Mouse (Mus musculus): Measurements from ENCODE around the gene Dnajc5. TPM values are rescaled to one million over a fixed set of nuclear protein-coding genes. Genes with fewer than 3 reads are reported as not detected.

The Dnajc5 gene
- total RNA-seq, 2 experiments from 2014 or later = 288 to 300 TPM

DNA sequence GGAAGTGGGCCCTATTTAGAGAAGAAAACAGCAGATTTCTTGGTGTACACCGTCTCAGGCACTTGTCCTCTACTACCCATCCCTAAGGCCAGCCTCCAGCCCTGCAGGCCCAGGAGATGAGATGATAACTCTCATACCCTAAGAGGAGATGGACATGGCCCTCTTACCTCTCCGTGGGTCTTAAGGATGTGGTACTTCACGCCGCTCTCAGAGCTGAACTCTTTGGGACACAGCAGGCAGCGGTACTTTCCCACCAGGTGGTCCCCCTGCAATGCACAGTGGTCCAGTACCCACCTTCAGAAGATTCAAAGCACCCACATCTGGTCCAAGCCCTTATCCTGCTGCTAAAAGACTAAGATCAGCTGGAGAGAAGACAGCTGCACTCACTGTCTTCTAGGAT is 65.2 kb downstream of the Dnajc5 start:
- H3K27ac ChIP-seq = no peak overlapping the region
- TF ChIP-seq CTCF (IDR thresholded peaks at IDR 0.05) = no peak
- intact Hi-C loops (cut with DNase I) = no loop called here
- DNase-seq (ENCODE audit: extremely low spot score in 1 of 2, low spot score in 2 of 2) = no peak
- H3K4me3 ChIP-seq = no peak overlapping the region

DNA sequence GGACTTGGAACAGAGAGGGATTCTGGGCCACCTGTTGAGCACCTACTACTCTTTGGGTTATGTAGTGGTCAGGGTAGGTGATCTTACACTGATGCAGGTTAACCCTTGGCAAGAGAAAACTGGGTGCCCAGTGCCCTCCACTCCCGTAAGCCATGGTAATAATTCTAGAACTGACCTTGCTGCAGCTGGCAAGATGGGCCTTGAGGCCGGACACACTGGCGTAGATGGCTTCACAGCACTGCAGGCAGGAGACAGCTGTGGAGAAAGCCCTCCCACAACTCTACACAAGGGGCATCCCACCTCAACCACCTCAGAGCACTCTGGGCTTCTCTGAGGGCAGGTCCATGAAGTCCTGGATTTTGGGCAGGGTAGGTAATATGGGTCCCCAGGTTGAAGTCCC is 65.8 kb downstream of the Dnajc5 start:
- intact Hi-C loops (cut with DNase I) = no loop called here
- DNase-seq (ENCODE audit: extremely low spot score in 1 of 2, low spot score in 2 of 2) = no peak
- no peak overlapping the region for H3K27ac ChIP-seq
- no peak overlapping the region for H3K4me3 ChIP-seq
- no peak for TF ChIP-seq CTCF (IDR thresholded peaks at IDR 0.05)

DNA sequence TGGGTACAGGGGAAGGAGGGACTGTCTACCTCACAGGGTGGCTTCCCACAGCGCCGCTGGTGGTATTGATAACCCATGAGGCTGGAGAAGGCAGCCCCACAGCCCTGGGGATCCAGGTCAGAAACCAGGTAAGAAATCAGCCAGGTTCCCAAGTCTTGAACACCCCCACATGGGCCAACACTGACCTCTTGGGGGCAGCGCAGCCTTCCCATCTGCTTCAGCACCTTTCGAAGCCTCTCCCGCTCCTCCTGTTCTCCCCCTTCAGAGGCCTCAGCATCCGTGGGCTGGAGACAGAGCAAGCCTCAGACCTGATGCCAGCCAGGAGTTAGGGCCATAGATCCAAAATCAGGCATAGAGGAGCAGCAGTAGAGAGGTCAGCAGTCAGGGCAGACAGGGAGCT is 67.5 kb downstream of the Dnajc5 start:
- no peak overlapping the region for H3K4me3 ChIP-seq
- DNase-seq (ENCODE audit: extremely low spot score in 1 of 2, low spot score in 2 of 2) = peak; percentile 7 to 10
- no peak overlapping the region for H3K27ac ChIP-seq
- TF ChIP-seq CTCF (IDR thresholded peaks at IDR 0.05) = no peak; the same call in 1 of the 2 replicates
- intact Hi-C loops (cut with DNase I) = no loop called here

DNA sequence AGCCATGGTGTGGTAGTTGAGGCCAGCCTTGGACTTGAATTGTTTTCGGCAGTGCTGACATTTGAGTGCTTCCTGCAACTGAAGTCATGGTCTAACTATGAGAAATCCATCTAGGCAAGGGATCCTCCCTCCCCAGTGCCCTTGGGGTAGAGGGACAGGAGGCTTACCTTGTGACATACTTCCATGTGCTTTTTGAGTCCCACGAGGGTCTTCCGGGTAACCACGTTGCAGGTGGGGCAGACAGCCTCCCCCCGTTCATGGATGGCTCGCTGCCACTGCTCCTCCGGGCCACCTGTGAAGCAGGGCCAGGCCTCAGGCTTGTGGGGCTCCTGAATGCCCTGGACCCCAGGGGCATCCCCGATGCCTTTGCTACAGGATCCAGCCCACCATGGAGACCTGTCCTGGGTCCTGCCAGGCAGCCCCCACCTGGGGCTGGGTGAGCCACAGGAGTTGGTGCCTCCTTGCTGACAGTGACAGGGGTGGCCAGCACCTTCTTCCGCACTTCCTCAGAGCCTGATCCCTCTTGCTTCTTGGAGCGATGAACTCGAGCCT is 68.0 kb downstream of the Dnajc5 start:
- Histone ChIP-seq H3K27ac (no peak overlapping the region), H3K4me3 (no peak overlapping the region)
- no peak for TF ChIP-seq CTCF (IDR thresholded peaks at IDR 0.05)
- DNase-seq (ENCODE audit: extremely low spot score in 1 of 2, low spot score in 2 of 2) = peak in 1 of 2 experiments; percentile 7
- intact Hi-C loops (cut with DNase I) = no loop called here

DNA sequence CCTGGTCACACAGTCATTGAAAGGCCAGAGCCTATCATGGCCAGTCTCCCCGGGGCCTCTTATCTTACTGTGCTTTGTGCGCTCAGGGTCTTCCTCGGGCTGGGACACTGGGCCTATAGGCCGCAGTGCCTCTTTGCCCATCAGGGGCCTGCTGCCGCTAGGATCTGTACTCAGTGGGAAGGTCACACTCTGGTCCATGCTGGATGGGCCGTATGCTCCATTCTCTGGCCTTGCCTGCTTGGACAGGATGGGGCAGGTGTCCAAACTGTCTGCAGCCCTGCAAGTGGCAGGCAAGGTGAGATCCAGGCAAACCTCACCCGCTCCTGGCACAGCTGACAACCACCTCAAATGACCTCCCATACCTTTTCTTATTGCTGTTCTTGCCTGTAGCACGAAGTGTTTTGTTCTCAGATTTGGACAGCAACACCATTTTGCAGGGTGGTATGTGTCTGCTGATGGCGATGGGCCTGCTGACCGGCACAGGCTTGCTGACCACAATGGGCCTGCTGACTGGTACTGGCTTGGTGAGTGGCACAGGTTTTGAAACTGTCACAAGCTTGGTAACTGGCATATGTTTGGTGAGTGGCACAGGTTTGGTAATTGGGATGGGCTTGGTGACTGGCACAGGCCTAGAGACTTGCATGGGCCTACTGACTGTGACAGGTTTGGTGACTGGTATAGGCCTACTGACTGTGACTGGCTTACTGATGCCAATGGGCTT is 68.9 kb downstream of the Dnajc5 start:
- H3K27ac ChIP-seq = no peak overlapping the region
- no peak overlapping the region for H3K4me3 ChIP-seq
- intact Hi-C loops (cut with DNase I) = no loop called here
- no peak for TF ChIP-seq CTCF (IDR thresholded peaks at IDR 0.05)
- DNase-seq (ENCODE audit: extremely low spot score in 1 of 2, low spot score in 2 of 2) = peak in 1 of 2 experiments; percentile 8

DNA sequence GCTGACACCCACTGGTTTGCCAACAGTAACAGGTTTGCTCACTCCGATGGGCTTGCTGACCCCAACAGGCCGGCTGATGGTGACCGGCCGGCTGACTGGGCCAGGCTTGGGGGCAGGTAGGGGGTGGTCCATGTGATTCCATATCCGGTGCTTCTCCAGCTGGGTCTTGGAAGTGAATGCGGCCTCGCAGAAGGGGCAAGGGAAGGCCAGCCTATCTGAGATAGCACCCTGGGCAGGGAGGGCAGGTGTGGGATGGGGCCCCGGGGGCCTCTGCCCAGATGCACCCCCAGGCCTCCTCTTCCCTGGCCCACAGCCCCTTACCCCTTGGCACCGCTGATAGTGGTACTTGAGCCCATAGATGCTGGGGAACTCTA is 69.4 kb downstream of the Dnajc5 start:
- intact Hi-C loops (cut with DNase I) = loop anchor here (1.0 kb wide), 1 partner anchor 7 kb away; no protein-coding TSS in a partner anchor
- peak in 1 of 2 experiments; percentile 9 for DNase-seq (ENCODE audit: extremely low spot score in 1 of 2, low spot score in 2 of 2)
- no peak overlapping the region for H3K27ac ChIP-seq
- no peak overlapping the region for H3K4me3 ChIP-seq
- TF ChIP-seq CTCF (IDR thresholded peaks at IDR 0.05) = no peak

DNA sequence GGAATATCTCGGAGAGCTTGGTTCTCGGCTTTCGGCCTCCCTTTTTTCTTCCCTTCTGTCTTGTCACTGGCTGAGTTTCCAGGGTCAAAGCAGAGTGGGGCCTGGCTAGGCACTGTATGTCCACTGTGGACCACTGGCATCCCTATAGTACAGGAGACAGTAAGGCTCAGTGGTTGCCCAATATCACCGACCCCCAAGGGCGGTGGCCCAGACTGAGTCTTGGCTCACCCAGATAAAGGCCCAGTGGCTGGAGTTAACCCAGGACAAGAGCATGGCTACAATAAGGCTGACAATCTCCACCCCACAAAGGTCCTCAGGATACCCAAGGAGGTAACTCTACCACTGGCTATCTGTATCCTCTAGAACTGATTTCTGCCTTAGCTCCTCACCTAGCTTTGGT is 70.2 kb downstream of the Dnajc5 start:
- intact Hi-C loops (cut with DNase I) = loop anchor here (1.0 kb wide), 1 partner anchor 8 kb away; no protein-coding TSS in a partner anchor
- DNase-seq (ENCODE audit: extremely low spot score in 1 of 2, low spot score in 2 of 2) = peak in 1 of 2 experiments; percentile 9
- Histone ChIP-seq H3K4me3 (no peak overlapping the region), H3K27ac (no peak overlapping the region)
- no peak for TF ChIP-seq CTCF (IDR thresholded peaks at IDR 0.05)

DNA sequence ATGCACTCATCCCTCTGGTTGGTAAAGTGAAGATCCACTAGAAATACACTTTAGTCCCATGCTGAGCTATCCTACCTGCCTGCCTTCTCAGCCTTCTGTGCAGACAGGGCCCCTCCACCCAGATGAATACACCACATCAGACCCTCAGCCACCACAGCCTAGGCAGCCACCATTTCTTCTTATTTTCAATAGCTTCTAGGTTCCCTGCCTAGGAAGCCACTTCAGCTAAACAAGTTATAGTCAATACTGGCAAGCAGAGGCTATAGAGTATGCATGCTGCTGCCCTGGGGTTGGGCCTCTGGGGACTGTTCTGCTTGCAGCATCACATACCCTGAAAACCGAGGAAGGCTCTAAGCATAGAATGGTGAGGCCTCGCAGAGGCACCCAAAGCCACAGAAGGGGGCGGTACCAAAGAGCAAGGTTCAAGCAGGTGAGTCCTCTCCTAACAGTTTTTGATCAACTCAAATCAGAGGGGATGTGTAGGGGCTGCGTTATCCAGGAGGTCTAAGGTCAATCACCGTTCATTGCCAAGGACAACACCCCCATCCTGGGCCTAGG is 71.3 kb downstream of the Dnajc5 start, which contains the start of gene Prpf6:
Gene Prpf6 (plus strand): TSS at position 341 of the 558 bp plus-strand sequence.
- Histone ChIP-seq H3K27ac (peak within 1 kb of the TSS; percentile 97), H3K4me3 (peak within 1 kb of the TSS; percentile 98)
- peak in 1 of 2 experiments; percentile 12 for DNase-seq (ENCODE audit: extremely low spot score in 1 of 2, low spot score in 2 of 2)
- intact Hi-C loops (cut with DNase I) = loop anchor here (2.0 kb wide), 1 partner anchor 71 kb away; the partner anchor contains the start of gene Dnajc5
- TF ChIP-seq CTCF (IDR thresholded peaks at IDR 0.05) = no peak

DNA sequence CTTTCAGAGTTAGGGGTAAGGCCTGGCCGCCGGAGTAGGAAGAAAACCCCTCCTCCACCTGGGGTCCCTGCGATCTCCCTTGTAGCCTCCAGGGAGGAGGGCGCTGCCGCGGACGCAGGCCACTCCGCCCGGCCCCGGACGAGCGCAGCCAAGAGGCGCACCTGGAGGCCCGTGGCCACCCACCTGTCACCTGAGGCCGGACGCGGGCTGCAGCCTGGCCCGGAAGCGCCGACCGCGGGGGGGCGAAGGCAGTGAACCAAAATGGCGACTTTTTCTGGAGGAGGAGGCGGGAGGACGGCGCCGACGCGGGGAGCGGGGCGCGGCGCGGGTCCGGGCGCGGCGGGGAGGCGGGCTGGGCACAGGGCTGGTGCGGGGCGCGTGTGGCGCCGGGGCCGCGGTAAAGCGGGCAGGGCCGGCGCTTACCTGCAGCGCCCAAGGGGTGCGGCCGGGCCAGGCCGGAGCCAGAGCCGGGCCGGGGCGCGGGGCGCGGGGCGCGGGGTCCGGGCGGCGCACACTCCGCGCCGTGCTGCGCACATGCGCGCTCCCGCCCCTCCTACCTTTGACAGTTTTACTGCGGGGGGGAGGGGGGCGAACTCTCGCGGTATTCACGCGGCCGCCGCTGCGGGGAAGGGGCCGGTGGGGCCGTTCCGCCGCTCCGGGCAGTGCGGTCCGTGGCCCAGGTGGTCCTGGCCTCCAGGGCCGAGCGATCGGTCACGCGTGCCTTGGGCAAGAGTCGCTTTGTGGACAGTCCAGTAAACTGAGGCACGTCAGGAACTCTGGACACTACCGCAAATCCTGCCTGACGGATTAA is 72.2 kb downstream of the Dnajc5 start, which contains the start of gene Zfp512b:
Gene Zfp512b (minus strand): TSS at position 573 of the 811 bp plus-strand sequence.
- TF ChIP-seq CTCF (IDR thresholded peaks at IDR 0.05) = no peak; the same call in 1 of the 2 replicates
- intact Hi-C loops (cut with DNase I) = loop anchor here (2.0 kb wide), 1 partner anchor 72 kb away; the partner anchor contains the start of gene Dnajc5
- Histone ChIP-seq H3K27ac (peak within 1 kb of the TSS; percentile 97), H3K4me3 (peak within 1 kb of the TSS; percentile 98)
- peak; percentile 65 to 66 for DNase-seq (ENCODE audit: extremely low spot score in 1 of 2, low spot score in 2 of 2)

DNA sequence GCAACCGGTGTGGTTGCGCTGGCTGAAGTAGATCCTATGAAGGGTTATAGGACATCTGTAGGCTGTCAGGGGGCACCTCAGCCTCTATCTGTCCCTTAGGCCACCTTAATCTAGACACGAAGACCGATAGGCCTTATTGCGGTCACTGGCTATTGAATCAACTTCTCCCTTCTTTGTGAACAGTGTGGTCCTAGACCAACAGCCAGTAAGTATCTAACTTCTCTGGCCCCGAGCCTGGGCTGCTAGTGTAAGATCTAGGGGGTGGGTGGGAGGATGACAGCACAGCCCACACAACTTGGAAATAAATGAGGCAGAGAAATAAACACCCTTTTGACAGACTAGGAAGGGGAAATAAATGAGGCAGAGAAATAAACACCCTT is 72.7 kb downstream of the Dnajc5 start:
- intact Hi-C loops (cut with DNase I) = loop anchor here (2.0 kb wide), 1 partner anchor 72 kb away; the partner anchor contains the start of gene Dnajc5
- peak overlapping the region; percentile 98 for H3K4me3 ChIP-seq
- DNase-seq (ENCODE audit: extremely low spot score in 1 of 2, low spot score in 2 of 2) = no peak
- TF ChIP-seq CTCF (IDR thresholded peaks at IDR 0.05) = no peak
- H3K27ac ChIP-seq = peak overlapping the region; percentile 97

DNA sequence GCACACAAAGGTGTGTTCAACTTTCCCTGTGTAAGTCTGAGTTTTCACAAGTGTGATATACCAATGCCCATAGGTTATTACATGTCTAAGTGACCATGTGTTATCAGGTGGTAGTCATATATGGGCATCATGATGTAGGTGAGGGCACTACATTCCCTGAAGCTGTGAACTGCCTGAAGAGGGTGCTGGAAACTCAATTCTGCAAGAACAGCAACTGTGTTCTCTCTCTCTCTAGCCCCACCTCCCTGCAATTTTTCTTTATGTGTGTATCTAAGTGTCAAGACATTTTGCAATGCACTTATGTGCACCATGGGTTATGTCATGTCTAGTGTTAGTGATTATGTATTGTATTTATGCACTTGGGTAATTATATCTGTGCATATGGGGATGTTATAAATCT is 73.7 kb downstream of the Dnajc5 start:
- no peak for DNase-seq (ENCODE audit: extremely low spot score in 1 of 2, low spot score in 2 of 2)
- no peak overlapping the region for H3K27ac ChIP-seq
- intact Hi-C loops (cut with DNase I) = loop anchor here (2.0 kb wide), 1 partner anchor 73 kb away; the partner anchor contains the start of gene Dnajc5
- no peak overlapping the region for H3K4me3 ChIP-seq
- no peak for TF ChIP-seq CTCF (IDR thresholded peaks at IDR 0.05)

All from left cerebral cortex, adult 2 months (tissue).